Mouse (Mus musculus) T-helper 2 cell (primary cell): ENCODE data around the gene Uncx.

Source experiments
- in situ Hi-C: fragments of 300-600 bp; cut with MboI, MseI; formaldehyde crosslinking; loops from one replicate; pipeline ENCODE4 v1.15.1; 2025; ENCODE audit warnings: high pct_unique_total_duplicates

Uncx gene

DNA sequence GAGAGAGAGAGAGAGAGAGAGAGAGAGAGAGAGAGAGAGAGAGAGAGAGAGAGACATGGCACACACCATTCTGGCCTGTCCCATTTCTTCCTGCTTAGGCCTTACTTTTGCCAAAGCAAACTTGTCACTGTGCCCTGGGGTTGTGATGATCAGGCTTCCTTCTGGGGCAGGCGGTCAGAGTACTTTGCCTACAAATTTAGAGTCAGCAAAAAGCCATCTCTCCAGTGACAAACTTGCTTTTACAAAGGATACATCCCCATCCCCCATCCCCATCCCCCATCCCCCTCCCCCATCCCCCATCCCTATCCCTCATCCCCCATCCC, 1.3 kb upstream of the Uncx start:
- in situ Hi-C loops = loop anchor here (5.0 kb wide), 1 partner anchor 125 kb away; no protein-coding TSS in a partner anchor

DNA sequence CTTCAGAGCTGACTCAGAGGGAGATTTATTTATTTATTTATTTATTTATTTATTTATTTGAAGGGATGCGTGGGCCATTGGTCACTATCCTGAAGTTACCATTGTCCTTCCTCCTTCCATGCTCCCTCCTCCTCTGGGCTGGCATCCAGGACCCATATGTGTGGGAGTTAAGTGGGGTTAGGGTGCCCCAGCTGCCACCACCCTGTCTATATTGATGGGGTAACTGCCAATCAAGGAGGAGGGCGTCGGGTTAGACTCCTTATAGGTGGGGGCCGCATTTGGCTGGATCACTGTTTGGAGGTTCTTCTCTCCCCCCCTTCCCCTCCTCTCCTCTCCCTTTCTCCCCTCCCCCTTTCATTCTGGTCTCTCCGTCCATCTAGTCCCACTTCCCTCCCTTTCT, 738 bp upstream of the Uncx start:
- in situ Hi-C loops = loop anchor here (5.0 kb wide), 1 partner anchor 125 kb away; no protein-coding TSS in a partner anchor

DNA sequence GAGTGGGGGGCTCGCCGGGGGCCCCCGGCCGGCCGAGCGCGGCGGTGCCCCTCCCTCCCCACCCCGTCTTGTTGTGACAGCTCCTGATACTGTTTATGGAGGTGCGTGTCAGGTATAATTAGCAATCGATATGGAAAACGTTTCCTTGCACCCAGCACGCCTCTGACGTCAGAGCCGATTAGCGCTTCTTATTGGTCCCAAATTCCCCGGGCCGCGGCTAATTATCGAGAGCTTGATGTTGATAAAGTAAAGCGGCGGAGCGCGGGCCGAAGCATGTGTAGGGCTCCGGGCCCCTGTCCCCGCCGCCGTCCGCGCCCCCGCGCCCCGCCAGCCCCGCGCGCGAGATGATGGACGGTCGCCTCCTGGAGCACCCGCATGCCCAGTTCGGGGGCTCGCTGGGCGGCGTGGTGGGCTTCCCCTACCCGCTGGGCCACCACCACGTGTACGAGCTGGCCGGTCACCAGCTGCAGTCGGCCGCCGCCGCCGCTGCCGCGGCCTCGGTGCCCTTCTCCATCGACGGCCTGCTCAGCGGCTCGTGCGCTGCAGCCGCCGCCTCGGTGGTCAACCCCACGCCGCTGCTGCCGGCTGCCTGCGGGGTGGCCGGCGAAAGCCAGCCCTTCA, 466 bp downstream of the Uncx start:
- in situ Hi-C loops = loop anchor here (5.0 kb wide), 1 partner anchor 124 kb away; no protein-coding TSS in a partner anchor

DNA sequence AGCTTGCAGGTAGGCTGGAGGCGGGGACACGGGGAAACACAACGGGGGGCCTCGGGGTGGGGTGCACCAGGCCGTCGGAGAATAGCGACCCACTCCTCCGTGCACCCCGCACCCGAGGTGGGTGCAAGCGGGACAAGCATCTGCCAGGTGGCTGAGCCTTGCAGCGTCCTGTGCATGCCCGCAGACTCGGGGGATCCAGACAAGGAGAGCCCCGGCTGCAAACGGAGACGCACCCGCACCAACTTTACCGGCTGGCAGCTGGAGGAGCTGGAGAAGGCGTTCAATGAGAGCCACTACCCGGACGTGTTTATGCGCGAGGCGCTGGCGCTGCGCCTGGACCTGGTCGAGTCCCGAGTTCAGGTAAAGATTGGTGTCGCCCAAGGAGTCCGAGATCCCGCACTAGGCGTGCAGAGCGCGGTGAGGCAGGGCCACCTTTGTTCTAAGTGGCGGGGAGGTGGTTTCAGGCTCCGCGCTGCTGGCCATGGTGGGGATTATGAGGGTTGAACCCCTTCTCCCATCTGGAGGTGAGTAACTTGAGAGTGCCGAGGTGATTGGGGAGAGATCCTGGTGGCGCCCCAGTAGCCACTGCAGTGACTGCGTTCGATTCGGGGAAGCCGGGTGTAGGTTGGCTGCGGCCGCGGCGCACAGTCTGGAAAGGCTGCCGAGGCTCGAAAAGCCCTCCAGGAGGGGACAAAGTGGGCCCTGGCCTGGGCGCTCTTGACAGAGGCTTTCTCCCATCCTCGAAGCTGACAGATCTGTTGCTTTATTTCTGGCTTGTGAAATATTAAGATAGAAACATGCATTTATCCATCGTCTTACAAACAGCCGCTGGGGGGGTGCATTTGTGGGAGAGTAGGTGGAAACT, 1.2 kb downstream of the Uncx start:
- in situ Hi-C loops = loop anchor here (5.0 kb wide), 1 partner anchor 123 kb away; no protein-coding TSS in a partner anchor

DNA sequence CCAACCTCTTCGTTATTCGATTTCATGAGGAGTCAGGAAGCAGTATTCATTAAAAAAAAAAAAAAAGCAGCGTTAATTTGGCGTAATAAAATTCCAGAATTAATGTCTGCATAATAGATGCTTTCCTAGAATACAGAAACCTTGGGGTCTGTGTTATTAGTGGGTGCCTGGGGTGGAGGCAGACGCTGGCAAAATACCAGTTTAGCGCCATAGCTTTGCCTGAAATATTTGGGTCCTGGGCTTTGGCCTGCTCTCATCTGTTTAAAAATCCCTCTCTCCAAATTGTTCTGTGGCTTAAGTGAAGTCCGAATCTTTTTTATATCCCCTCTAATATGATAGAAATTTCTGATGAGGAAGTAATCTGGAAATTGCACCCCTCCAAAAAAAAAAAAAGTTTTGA, 1.9 kb downstream of the Uncx start:
- in situ Hi-C loops = no loop called here

DNA sequence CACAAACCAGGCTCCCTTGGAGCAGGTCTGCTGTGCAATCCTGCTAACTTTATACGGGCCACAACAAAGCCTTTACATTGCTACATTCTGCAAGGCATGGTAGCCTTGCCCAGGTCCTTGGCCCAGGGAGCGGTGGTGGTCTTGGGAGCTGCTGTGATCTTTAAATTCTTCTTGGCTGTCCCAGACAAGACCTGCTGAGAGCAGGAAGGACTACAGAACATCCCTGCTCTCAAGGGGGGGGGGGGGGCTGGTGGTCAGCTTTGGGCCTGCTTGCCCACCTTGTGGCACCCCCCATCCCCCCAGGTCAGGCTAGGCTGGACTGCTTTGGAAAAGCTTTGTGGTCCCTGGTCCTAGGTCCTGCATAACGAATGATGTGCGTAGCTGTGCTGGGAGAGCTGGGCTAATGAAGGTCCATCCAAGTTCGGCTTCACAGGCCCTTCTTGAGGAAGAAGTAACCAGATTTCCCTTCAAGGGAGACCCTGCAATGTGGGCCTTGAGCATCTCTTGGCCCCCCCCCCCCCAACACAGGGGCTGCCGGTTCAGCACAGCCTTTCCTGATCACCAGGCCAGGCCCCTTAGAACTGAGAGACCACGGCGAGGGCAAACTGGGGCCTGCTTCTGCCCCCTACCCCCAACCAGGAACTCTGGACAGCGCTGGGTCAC, 2.5 kb downstream of the Uncx start:
- in situ Hi-C loops = no loop called here

DNA sequence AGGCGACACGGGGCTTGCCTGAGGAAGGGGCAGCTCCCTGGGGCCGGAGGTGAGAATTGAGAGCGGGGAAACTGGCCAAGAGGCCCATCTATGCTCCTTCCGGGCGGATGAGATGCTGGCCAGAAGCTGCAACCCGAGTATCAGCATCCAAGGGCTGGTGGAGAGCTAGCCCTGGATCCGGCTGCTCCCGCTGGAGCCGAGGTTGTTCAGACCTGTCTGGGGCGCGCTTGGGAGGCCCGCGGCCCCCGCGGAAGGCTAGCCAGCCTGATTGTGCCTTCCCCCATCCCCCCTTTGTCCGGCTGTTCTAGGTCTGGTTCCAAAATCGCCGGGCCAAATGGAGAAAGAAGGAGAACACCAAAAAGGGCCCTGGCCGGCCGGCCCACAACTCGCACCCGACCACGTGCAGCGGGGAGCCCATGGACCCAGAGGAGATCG, 3.1 kb downstream of the Uncx start:
- in situ Hi-C loops = no loop called here

DNA sequence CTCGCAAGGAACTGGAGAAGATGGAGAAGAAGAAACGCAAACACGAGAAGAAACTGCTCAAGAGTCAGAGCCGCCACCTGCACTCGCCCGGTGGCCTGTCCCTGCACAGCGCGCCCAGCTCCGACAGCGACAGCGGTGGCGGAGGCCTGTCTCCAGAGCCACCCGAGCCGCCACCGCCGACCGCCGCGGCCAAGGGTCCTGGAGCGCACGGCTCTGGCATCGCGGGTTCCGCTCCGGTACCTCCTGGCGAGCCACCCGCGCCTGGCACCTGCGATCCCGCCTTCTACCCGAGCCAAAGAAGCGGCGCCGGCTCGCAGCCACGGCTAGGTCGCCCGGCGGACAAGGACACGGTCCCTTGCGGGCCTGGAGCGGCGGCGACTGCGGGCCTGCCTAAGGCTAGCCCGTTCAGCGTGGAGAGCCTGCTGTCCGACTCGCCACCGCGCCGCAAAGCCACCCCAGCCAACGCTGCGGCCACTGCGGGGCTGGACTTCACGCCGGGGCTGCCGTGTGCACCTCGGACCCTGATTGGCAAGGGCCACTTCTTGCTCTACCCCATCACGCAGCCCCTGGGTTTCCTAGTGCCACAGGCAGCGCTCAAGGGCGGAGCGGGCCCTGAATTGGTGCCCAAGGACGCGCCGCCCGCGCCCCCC, 3.6 kb downstream of the Uncx start:
- in situ Hi-C loops = no loop called here

DNA sequence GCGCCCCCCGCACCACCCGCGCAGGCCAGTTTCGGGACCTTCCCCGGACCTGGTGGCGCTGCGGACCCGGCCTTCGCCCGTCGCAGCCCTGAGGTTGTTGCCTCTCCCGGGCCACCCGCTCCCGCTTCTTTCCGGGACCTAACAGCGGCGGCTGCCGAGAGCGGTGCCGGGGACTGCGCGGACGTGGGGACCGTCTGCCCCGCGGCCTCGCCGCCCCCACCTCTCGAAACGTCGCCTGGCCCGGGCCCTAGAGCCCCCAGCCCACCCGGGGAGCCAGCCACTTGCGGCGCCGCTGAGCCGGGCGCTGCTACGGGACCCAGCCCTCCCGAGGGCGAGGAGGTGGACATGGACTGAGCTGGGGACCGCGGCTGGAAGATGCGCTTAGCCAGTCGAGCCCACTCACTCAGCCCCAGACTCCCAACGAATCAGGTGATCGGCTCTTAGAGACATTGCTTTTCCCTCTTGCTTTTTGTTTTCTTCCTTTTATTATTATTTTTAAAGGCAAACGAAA, 4.2 kb downstream of the Uncx start:
- in situ Hi-C loops = no loop called here

DNA sequence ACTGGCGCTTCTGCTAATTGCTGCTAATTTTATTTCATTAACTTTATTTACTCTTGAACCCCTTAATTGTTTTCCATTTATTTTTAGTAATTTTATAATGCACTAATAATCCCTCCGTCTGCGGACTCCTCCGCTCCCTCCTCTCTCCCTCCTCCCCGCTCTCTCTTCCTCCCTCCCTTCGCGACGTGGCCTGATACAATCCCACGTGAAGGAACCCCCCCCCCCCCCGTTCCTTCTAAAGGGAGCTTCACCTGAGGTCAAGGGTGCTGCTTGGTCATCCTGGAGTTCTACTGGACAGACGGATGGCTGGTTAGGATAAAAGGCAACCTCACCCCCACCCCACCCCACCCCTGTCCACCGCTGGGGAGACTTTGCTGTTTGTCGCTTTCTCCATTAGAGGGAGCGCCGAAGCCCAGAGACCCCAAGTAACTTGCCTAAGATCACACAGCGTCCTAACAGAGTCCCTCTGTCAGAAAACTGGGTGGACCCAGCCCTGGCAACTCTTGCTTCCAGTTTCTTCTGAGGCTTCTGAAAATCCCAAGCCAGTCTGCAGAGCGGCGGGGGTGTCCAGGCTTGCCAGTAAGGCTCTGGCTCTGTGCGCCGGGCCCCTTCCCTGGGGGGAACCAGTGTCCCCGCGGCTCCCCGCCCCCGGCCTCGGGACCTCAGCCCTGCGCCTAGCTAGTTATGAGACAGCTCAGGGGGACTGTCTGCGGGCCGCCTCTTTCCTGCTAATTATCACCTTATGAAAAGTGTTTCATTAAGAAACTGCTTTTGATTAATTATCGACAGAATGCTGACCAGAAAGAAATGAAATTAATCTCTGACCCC, 10.4 kb downstream of the Uncx start:
- in situ Hi-C loops = no loop called here

DNA sequence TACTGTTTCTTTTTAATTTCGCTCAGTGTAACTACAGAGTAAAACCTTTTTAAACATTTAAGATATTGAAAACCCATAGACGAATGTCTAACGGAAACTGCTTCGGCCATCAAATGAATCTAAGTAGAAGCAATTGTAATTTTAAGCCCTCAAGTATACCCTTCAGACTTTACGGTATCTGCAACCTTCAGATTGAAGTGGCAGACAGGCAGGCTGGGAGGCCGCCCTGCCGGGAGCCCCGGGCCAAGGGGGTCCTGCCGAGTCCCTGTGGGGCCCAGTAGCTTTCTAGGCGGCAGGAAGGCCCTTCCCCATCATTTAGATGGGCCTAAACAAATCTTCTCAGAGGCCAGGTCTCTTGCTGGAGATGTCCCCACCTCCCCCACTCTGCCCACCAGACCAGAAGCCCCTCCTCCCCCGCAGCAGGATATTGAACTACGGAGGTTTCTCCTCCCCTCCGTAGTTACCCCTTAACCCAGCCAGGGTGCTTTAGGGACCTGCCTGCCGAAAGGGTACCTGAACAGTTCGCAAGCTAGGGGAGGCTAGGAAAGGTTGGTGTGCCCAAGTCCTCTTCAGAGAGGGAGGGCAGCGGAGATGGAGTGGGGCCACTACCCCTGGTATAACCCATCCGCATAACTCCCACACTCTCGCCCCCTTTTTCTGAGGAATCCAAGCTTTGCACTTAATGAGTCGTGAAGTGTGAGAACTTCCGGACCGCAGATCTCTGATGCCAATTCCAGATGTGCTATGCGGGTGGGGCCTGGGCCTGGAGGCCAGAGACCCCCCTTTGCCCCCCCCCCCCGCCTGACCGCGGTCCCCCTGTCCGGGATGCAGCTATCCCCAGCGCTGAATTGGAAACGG, 11.4 kb downstream of the Uncx start:
- in situ Hi-C loops = no loop called here

DNA sequence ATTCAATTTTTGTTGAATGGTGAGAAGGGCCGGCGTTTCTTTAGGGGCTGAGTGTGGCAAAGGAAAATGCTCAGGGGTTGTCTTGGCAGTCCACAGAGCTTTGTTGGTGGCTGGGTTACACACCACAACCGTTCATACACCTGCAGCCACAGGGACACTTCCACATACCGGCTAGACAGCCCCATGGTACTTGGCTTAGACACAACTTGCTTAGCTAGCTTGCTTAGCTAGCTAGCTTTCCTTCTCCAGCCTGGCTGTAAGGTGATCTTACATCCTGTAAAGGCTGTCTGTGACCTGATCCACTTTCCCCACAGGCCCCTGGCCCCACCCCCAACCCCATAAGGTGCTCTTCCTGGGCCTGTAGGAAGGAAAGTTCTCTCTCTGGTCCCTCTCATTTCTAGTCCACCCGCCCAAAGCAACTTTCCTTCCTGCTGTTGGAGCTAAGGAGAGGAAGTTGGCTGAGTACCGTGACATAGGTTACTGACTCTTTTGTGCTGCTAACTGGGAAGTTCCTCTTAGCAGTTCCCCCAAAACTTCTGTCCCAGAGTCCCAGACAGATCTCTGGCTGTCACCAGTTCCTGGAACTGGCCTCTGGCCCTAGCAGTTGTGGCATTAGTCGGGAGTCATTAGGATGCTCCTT, 12.3 kb downstream of the Uncx start:
- in situ Hi-C loops = no loop called here

DNA sequence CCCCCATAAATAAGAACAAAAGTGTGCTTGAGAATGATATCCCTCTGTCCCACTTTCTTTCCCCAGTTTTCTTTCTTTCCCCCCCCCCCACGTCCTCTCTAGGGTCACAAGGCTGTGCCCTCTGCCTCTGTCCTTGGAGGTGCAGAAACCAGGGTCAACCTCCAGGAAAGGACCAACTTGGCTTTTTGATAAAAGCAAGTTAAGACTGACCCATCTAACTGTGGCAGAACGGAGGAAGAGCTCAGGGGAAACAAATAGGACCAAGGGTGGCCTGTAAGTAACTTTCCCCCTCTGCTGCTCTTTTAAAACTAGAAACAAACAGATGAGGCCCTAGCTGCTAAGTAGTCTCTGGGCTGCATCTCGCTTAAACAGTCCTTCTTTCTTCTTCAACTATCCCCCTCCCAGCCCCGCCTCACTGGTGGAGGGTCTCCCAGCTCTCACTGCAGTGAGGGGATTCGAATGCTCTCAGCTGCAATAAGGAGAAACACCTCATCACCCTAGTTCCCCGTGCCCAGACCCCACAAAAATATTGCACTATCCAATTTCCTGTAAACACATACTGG, 12.9 kb downstream of the Uncx start:
- in situ Hi-C loops = no loop called here

DNA sequence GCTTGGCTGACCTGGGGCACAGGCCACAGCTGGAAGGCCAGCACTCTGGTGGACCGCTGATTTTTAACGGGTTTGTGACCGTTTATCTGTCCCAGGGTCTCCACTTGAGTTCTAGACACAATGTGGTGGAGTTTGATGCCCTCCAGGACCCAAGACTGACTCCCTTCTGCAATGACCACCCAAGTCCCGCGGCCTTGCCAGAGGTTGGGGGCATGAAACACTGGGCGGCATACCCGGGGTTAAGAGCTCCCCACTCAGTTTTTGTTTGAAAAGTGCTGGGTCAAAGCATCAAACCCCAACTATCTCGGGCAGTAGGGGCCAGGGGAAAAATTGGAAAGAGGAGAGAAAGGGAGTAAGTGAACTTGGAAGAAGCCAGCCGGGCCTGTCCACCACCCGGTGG, 13.8 kb downstream of the Uncx start:
- in situ Hi-C loops = no loop called here

DNA sequence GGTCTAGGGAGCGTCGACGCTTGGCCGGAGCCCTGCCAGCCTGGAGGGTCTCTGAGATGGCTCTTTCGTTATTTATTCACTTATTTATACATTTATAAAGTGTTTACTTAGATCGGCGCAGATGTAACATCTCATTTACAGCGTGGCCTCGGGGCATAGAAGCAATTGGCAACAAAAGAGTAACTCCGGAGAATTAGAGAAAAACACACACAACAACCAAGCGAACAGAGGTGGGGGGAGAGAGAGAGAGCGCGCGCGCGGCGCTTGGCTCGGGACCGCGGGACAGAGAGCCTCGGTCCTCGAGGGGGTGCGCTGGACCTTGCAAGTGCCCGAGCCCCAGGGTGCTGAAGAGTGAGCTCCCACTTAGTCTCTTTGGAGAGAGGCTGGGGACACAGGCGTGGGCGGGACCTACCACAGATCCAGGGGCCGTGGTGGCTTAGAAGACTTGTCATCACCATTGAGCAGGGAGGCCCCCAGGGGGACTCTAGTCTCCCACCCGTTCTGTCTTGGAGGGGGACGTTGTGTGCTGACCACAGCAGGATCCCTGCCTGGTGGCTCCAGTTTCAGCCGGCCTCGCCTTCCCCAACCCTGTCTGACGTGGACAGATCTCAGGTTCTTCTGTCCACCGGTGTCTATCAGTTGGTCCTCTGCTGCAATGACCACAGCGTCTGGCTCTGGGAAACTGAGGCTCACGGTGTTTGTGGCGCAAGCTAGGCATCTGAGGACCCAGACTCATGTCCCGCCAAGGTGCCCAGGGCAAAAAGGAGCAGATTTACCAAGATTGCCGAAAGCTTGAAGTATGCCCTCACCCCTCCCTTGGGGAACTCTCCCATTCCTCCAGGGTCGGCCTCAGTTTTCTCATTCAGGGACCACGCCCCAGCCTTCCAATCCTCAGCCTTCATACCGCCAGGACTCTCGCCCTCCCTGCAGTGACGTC, 14.5 kb downstream of the Uncx start:
- in situ Hi-C loops = no loop called here

DNA sequence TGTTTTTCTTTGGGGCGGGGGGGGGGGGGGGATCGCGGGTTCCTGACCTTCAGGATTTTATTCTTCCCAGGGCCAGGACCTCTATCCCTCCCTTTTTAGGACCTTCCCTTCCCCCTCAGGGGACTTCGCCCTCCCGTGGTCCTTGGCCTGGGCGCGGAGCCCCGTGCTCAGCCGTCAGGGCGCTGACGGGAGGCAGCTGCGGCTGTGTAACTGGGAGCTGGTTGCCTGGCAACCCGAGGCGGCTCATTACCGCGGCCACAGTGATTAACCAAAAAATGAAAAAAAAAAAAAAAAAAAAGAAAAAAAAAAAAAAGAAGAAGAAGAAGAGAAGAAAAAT, 15.1 kb downstream of the Uncx start:
- in situ Hi-C loops = no loop called here

DNA sequence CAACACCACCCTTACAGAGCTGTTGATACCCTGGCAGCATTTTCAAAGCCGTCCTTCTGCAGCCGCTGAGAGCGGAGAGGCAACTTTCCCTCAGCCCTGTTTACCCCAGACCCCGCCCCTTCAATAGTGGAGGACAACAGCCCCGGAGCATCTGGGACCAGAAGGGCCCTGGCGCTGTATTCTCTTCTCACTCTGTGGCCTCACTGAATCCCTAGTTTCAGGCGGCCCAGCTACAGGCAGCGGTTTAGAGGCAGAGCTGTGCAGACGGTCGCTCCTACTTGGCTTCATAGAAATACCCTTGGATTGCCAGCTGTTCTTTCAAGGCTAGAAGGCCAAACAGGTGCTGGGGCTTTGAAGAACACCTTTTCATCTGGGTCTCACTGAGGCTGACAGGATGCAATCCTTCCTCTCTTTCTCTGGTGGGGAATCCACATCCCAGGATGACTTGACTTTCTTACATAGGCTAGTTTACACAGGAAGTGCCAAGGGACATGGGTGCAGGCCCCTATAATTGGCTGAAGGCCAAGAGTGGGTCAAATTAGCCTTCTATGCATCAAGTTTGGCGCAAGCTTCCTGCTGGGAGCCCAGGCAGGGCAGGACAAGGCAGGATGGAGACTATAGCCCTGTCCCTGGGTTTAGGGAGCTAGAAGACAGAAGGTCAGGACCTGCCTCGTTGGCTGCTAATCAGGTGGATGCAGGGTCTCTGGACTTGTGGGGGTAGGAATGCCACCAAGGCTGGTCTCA, 15.8 kb downstream of the Uncx start:
- in situ Hi-C loops = no loop called here

DNA sequence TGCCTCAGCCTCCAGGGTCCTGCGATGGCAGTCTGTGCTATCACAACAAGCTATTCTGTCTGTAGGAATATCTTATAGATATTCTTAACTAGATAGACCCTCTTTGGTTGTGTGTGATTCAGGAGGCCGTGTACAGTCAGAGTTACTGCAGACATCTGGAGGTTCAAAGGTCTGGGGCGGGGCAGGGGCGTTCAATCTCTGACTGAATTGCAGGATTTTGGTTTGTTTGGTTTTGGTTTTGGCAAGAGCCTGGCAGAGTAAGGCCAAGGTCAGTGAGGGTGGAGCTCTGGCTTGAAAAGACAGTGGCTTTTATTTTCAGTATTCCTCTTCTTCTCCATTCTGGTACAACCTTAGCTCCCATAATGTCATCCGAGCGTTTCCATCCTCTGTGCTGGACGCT, 16.5 kb downstream of the Uncx start:
- in situ Hi-C loops = no loop called here
